Mouse (Mus musculus): Measurements from ENCODE around the gene Xrcc1. TPM values are rescaled to one million over a fixed set of nuclear protein-coding genes. Genes with fewer than 3 reads are reported as not detected.

Xrcc1 gene
- polyA plus RNA-seq (2017; shearing (Covaris generic)), result 66.9 TPM

DNA sequence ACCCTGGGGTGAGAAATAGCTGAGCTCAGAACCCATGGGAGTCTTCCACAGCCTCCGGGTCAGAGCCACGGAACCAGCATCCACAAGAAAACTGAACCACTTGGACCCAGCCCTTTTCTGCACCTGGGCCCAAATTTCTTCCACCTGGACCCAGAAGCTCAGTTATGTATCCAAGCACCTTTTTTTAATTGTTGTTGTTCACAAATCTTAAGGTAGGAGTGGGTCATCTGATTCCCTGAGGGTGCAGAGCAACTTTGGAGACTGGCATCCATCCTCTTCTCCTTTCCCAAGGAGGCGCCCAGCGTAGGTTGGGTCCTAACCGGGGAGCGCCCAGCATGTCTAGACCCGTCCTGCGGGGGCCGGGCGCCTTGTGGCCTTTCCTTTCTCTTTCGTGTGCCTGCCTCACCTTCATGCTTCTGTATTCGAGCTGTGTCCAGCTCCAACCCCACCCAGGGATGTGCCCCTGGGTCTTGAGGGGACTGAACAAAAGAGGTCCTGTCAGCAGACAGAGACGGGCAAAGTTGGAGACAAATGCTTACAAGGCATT is at the start of gene Xrcc1, which contains the start of gene Pinlyp:
Gene Xrcc1 (plus strand): TSS at position 222 of the 547 bp plus-strand sequence.
Gene Pinlyp (minus strand): TSS at position 51 of the 547 bp plus-strand sequence.

DNA sequence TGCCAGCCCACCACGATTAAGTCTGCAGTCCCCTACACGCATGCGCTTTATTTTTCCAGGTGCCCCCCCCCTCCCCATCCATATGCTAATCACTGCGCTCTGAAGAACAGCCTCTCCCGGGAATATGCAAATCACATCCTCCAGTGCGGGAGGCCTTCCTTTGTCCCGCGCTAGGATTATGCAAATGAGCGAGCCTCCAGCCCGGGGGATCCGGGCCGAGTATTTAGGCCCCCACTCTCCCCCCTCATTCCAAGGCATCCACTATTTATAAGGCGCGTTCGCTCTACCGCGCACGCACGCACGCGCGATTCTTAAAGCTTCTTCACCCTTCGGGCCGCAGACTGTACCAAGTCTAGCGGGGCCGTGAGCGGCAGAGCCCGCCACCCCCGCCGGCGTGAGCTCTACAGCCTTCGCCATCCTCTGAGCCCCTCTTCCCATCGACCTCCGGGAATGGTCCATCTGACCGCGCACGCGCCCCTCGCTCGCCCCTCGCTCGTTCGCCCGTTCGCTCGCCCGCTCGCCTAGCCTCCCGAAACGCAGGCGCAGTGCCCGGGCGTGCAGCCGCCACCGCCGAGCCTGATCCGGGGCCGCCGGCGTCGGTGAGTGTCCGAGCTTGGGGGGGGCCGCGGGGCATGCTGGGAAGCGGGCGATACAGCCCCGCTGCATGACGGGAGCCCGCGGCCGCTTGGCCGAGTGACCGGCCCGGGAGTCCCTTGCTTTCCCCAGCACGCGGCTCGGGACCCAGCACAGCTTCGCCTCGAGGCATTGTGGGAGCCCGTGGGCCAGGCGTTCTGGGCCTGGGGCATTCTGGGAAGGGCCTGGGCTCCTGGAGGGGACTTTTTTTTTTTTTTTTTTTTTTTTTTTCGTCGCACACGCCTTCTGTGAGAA is 39.0 kb upstream of the Xrcc1 start, which contains the start of gene Zfp428:
Gene Zfp428 (plus strand): TSS at position 169 of the 888 bp plus-strand sequence.

DNA sequence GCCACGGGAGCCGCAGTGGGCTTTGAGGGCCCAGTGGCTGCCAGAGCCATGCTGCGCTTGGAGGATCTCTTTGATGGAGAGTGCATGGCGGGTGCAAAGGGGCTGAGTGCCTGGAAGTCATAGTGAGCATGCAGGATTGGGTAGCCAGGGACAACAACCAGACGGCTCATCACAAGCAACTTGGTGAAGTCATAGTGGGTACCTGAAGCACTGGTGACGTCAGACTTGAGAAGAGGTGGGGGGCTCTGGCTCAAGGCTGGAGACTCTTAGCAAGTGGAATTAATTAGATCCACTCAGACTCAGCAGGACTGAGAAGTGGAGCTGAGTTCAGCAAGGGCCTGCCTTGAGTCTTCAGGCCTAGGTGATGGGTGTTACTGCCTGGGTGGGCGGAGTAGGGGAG is 33.7 kb upstream of the Xrcc1 start, which contains the start of gene AC161166.1:
Gene AC161166.1 (minus strand): TSS at position 101 of the 400 bp plus-strand sequence.

DNA sequence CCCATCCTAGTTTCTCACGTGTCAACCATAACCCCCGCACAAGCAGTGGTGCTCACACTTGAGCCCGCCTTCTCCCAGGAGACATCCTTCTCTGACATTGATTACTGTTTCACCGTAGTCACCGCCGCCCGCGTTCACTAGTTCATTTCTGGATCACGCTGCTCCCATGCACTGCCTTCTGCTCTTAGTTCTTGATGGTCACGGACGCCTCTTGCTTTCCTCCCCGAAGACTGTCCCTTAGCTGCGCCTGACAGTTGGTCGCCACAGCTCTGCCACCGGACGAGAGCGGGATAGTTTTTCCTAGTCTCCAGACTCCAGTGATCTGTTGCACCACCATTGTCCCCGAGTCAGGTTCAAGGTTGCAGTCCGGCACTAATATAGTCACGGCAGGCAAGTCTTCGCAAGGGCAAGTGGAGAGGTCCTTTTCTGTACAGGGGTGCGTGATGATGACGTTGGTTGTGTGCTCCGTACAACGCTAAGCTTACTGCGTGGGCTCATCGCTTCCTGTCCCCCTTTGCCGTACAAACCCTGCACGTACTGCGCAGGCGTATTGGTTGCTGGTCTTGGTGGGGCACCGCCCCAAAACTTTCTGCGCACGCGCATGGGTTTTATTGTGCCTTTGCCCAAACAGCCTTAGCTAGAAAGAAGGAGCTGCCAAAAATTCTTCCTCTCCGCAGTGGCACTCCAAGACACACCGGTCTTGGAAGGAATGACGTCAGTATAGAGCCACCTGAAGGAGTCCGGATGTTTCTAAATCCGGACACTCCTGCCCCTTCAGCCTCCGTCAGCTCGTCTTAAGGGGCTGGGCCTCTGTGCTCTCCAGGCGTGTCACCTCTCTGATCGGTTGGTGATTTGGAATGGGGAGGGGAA is 15.8 kb upstream of the Xrcc1 start, which contains the start of gene Irgq:
Gene Irgq (plus strand): TSS at position 628 of the 870 bp plus-strand sequence.

DNA sequence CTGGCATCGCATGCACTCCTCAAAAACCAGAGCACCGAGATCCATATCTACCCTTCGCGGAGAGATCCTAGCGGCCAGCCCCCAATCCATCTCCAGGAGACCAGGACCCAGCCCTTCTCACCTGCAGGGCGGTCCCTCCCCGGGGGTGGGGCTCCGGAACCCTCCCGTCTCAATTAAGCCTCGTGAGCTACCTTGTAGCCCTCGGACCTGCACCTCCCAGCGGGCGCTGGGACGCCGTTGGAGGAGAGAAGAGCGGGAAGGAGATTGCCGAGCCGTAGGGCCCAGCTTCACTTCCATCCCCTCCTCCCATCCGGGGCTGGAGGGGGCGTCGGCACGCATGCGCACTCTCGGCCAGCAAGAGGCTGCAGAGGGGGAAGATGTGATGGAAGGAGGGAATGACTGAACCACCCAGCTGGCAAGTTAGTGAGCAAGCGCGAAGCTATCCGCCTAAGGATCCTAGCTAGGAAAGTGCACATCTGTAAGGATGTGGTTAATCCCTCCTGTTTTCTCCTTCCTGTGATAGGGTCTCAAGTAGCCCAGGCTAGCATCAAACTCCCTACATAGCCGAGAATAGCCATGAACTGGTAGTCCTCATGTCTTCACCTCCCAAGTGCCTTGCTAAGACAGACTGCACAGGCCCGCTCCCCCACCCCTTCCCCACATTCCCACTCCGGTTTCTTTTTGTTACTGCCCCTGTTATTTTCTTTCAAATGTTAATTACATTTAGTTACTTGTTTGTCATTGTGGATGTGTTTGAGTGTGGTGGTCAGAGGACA is 41.4 kb downstream of the Xrcc1 start, which contains the start of the genes Ethe1 and Zfp575:
Gene Ethe1 (plus strand): TSS at position 214 of the 776 bp plus-strand sequence.
Gene Zfp575 (minus strand): TSS at position 312 of the 776 bp plus-strand sequence.

DNA sequence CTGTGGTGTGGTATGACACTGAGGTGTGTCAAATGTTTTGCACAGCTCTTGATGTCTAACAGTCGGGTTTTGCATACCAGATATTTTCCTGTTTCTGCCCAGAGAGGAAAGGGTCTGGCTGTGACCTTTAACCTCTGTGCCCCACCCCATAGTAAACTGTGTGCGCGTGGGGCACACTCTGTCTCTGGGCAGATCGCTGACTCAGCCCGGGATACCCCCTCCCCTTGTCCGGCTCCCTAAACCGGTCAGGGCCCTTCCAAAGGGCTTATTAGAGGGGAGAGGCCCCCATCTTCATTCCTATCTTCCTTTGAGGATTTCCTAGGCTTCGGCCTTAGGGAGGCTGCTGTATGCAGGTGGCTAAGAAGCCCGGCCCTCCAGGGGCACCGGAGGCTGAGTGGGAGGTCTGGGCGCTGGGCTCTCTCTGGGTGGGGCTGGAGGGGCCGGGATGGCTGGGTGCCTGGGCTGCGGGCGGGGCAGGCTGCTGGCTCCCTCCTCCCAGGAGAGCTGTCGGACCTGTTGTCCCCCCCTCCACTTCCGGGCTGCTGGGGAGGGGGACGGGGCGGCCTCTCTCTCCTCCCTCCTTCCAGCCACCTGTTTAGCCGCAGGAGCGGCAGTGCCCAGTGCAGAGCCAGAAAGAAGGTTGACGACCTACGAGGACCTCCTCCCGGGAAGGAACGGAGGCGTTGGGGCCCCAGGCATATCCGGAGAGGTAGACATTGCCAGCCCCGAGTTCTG is 64.2 kb downstream of the Xrcc1 start, which contains the start of gene Phldb3:
Gene Phldb3 (plus strand): TSS at position 620 of the 735 bp plus-strand sequence.

Other genes starting within 250 kb of the Xrcc1 start
- 27.2 TPM for gene Zfp61, start 245.1 kb upstream of the Xrcc1 start, polyA plus RNA-seq (2017; shearing (Covaris generic))
- 13.6 TPM for gene Zfp94, start 229.6 kb upstream of the Xrcc1 start, polyA plus RNA-seq (2017; shearing (Covaris generic))
- not detected for gene Tescl, start 212.4 kb upstream of the Xrcc1 start, polyA plus RNA-seq (2017; shearing (Covaris generic))
- not detected for gene Lypd5, start 197.1 kb upstream of the Xrcc1 start, polyA plus RNA-seq (2017; shearing (Covaris generic))
- gene Kcnn4, start 176.0 kb upstream of the Xrcc1 start, polyA plus RNA-seq (2017; shearing (Covaris generic)), result 147 TPM
- 50.9 TPM for gene Smg9, start 146.7 kb upstream of the Xrcc1 start, polyA plus RNA-seq (2017; shearing (Covaris generic))
- 0.40 TPM for gene Irgc1, start 94.0 kb upstream of the Xrcc1 start, polyA plus RNA-seq (2017; shearing (Covaris generic))
- 1.0 TPM for gene Plaur, start 83.8 kb upstream of the Xrcc1 start, polyA plus RNA-seq (2017; shearing (Covaris generic))
- not detected for gene Cadm4, start 64.3 kb upstream of the Xrcc1 start, polyA plus RNA-seq (2017; shearing (Covaris generic))
- 1.1 TPM for gene Zfp428, start 39.3 kb upstream of the Xrcc1 start, polyA plus RNA-seq (2017; shearing (Covaris generic))
- not detected for gene AC161166.1, start 33.8 kb upstream of the Xrcc1 start, polyA plus RNA-seq (2017; shearing (Covaris generic))
- 1.2 TPM for gene Irgq, start 15.6 kb upstream of the Xrcc1 start, polyA plus RNA-seq (2017; shearing (Covaris generic))
- gene Pinlyp, start 171 bp upstream of the Xrcc1 start, polyA plus RNA-seq (2017; shearing (Covaris generic)), result not detected
- 16.0 TPM for gene Ethe1, start 41.3 kb downstream of the Xrcc1 start, polyA plus RNA-seq (2017; shearing (Covaris generic))
- 0.13 TPM for gene Zfp575, start 41.4 kb downstream of the Xrcc1 start, polyA plus RNA-seq (2017; shearing (Covaris generic))
- 1.4 TPM for gene Phldb3, start 64.5 kb downstream of the Xrcc1 start, polyA plus RNA-seq (2017; shearing (Covaris generic))
- gene Lypd3, start 90.3 kb downstream of the Xrcc1 start, polyA plus RNA-seq (2017; shearing (Covaris generic)), result not detected
- not detected for gene Tex101, start 130.4 kb downstream of the Xrcc1 start, polyA plus RNA-seq (2017; shearing (Covaris generic))
- not detected for gene BC049730, start 163.0 kb downstream of the Xrcc1 start, polyA plus RNA-seq (2017; shearing (Covaris generic))
- not detected for gene Gm4763, start 180.6 kb downstream of the Xrcc1 start, polyA plus RNA-seq (2017; shearing (Covaris generic))
- not detected for gene Cd177, start 214.0 kb downstream of the Xrcc1 start, polyA plus RNA-seq (2017; shearing (Covaris generic))
- gene Ceacam10, start 230.9 kb downstream of the Xrcc1 start, polyA plus RNA-seq (2017; shearing (Covaris generic)), result not detected

All from activated CD4-positive, CD25-positive, alpha-beta regulatory T cell, adult 9 weeks (primary cell).